Mouse (Mus musculus) midbrain, embryonic 11.5 days (tissue): ENCODE results near the gene Zfp385a. TPM values are rescaled to one million over a fixed set of nuclear protein-coding genes. Genes with fewer than 3 reads are reported as not detected.

ENCODE experiments used
- ATAC-seq: fragments of 200-750 bp; cut with Nextera tagmentation; 2 replicates; pipeline ENCODE4 v1.8.0; 2017; ENCODE audit warnings: moderate TSS enrichment, moderate library complexity; ENCODE audit not compliant: low FRiP score
- DNase-seq: peaks from one replicate; pipeline ENCODE4 v3.0.0; 2015; ENCODE audit warnings: low spot score; ENCODE audit errors: missing footprints
- H3K27ac ChIP-seq: fragments of 300-500 bp; sonication (generic); 2 replicates; pipeline ENCODE4 v1.5.1; 2014; ENCODE audit warnings: low read depth, low read length
- H3K27me3 ChIP-seq: fragments of 300-500 bp; sonication (generic); 2 replicates; pipeline ENCODE4 v1.6.1; 2014; ENCODE audit warnings: mild to moderate bottlenecking, low read length, moderate library complexity, mixed read lengths; ENCODE audit not compliant: control insufficient read depth, insufficient read depth
- H3K36me3 ChIP-seq: fragments of 300-500 bp; sonication (generic); 2 replicates; pipeline ENCODE4 v1.6.1; 2014; ENCODE audit warnings: mild to moderate bottlenecking, low read length, moderate library complexity, mixed read lengths; ENCODE audit not compliant: control insufficient read depth, insufficient read depth
- H3K4me1 ChIP-seq: fragments of 300-500 bp; sonication (generic); 2 replicates; pipeline ENCODE4 v1.6.1; 2014; ENCODE audit warnings: low read length; ENCODE audit not compliant: control insufficient read depth, insufficient read depth
- H3K4me2 ChIP-seq: fragments of 300-500 bp; sonication (generic); 2 replicates; pipeline ENCODE4 v1.6.1; 2014; ENCODE audit warnings: mild to moderate bottlenecking, moderate library complexity
- H3K4me3 ChIP-seq: fragments of 300-500 bp; sonication (generic); 2 replicates; pipeline ENCODE4 v1.5.1; 2014; ENCODE audit warnings: low read depth, low read length
- H3K9ac ChIP-seq: fragments of 300-500 bp; sonication (generic); 2 replicates; pipeline ENCODE4 v1.6.1; 2014; ENCODE audit warnings: low read length
- H3K9me3 ChIP-seq: fragments of 300-500 bp; sonication (generic); 2 replicates; pipeline ENCODE4 v1.6.1; 2016; ENCODE audit warnings: low read length; ENCODE audit not compliant: control insufficient read depth
- WGBS: fragments of 180-500 bp; shearing (Covaris S2); extraction: QIAGEN DNeasy Blood & Tissue Kit; methylation state at CpG from one replicate; pipeline ENCODE4 v1.1.7; 2014; 5-methylcytosine and 5-hydroxymethylcytosine counted together
- polyA plus RNA-seq: library from polyadenylated mRNA; unstranded; fragments of >200 nt; fragmentation: Nextera tagmentation; extraction: Ambion mirVana; gene quantifications from 2 replicates; pipeline ENCODE4 v1.2.1, GENCODE M21; 2014

The Zfp385a gene
- polyA plus RNA-seq, 1 experiment from 2014 or later: 24.3 TPM

- no peaks in the 10 kb centered on the region for H3K9me3 ChIP-seq
- DNase-seq: no peak
- H3K4me3 ChIP-seq: no peak overlapping the region
- peak overlapping the region; percentile 4; the same call in 1 of the 2 replicates for H3K9ac ChIP-seq
- peak overlapping the region; percentile 5; the same call in 1 of the 2 replicates for H3K27ac ChIP-seq
- no peak overlapping the region for H3K4me2 ChIP-seq
- H3K36me3 ChIP-seq: no peaks in the 10 kb centered on the region; the same call in 1 of the 2 replicates
- no peaks in the 10 kb centered on the region for H3K27me3 ChIP-seq
- peaks cover 68% of the 10 kb centered on the region for H3K4me1 ChIP-seq
- ATAC-seq: no peak
- 67% methylated on average over 3 of the region's 3 CpGs for WGBS
These were observed 41.9 kb downstream of the Zfp385a start for GRCm38 (mm10) chr15:103298026-103298425.

DNA sequence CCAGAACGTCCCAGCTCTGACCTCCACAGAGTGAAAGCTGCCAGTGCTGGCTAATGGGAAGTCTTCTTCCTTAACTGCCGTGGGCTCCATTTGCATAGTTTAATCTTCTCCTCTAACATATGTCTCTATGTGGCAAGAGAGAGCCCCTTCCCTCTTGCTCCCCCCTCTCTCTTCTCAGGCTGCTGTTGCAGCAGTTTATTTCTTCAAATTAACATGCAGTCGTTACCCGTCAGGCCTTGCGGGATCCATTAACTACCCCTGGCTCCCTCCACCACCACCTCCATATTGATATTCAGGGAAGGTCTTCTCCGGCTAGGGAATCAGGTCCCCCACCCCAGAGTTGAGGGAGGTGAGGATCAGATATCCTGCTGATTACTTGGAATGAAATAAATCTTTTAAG is 42.6 kb downstream of the Zfp385a start:
- DNase-seq (no peak), ATAC-seq (no peak)
- Histone ChIP-seq H3K36me3 (peaks cover 5% of the 10 kb centered on the region; the same call in 1 of the 2 replicates), H3K4me1 (peaks cover 61% of the 10 kb centered on the region), H3K9ac (0 out of 2 replicates have a peak overlapping the region, but pooled peaks have one; percentile 24), H3K27ac (peak overlapping the region; percentile 5; the same call in 1 of the 2 replicates), H3K9me3 (no peaks in the 10 kb centered on the region), H3K27me3 (no peaks in the 10 kb centered on the region), H3K4me3 (no peak overlapping the region), H3K4me2 (no peak overlapping the region)
- 73% methylated on average over 6 of the region's 6 CpGs for WGBS

GRCm38 (mm10) chr15:103295851-103296250 is 44.0 kb downstream of the Zfp385a start:
- Histone ChIP-seq H3K9ac (peak overlapping the region; percentile 17; the same call in 1 of the 2 replicates), H3K27ac (no peak overlapping the region; the same call in 1 of the 2 replicates), H3K4me1 (peaks cover 47% of the 10 kb centered on the region), H3K27me3 (no peaks in the 10 kb centered on the region), H3K36me3 (peaks cover 8% of the 10 kb centered on the region), H3K4me2 (no peak overlapping the region), H3K9me3 (no peaks in the 10 kb centered on the region), H3K4me3 (no peak overlapping the region)
- ATAC-seq: no peak
- DNase-seq: no peak
- 9% methylated on average over 5 of the region's 5 CpGs for WGBS

DNA sequence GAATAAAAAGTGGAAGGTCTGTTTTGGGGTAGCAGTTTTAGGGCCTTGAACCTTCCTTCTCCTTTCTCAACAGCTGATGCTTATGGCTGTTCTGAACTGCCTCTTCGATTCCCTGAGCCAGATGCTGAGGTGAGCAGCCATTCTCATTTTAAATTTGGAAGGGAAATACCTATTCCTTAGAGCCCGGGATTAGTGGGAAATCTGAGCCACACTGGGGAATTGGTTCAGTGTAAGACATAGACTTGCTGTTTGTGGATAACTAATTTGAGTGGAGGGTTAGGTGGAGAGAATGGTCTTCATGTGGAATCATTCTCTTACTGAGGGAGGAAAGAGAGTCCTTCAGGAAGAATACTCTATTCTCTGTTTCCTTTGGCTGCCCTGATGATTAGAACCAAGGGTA is 45.2 kb downstream of the Zfp385a start:
- DNase-seq: no peak
- 72% methylated on average over 2 of the region's 2 CpGs for whole genome bisulfite sequencing

GRCm38 (mm10) chr15:103293375-103293774 is 46.5 kb downstream of the Zfp385a start:
- Histone ChIP-seq H3K9me3 (no peaks in the 10 kb centered on the region), H3K4me3 (no peak overlapping the region), H3K27me3 (no peaks in the 10 kb centered on the region), H3K36me3 (peaks cover 8% of the 10 kb centered on the region), H3K27ac (no peak overlapping the region), H3K9ac (no peak overlapping the region), H3K4me1 (peaks cover 27% of the 10 kb centered on the region), H3K4me2 (no peak overlapping the region)
- DNase-seq: no peak
- ATAC-seq: no peak
- 95% methylated on average over 2 of the region's 2 CpGs for WGBS

More for the DNA sequence above, 45.2 kb downstream of the Zfp385a start:
- ATAC-seq: no peak
- H3K4me2 ChIP-seq: no peak overlapping the region
- H3K27ac ChIP-seq: no peak overlapping the region
- H3K36me3 ChIP-seq: peaks cover 8% of the 10 kb centered on the region
- peaks cover 37% of the 10 kb centered on the region for H3K4me1 ChIP-seq
- H3K9ac ChIP-seq: no peak overlapping the region
- no peaks in the 10 kb centered on the region for H3K27me3 ChIP-seq
- H3K4me3 ChIP-seq: no peak overlapping the region
- no peaks in the 10 kb centered on the region for H3K9me3 ChIP-seq

GRCm38 (mm10) chr15:103292673-103293345 is 47.1 kb downstream of the Zfp385a start:
- Histone ChIP-seq H3K36me3 (peaks cover 8% of the 10 kb centered on the region), H3K4me3 (no peak overlapping the region), H3K9me3 (no peaks in the 10 kb centered on the region), H3K4me1 (peaks cover 21% of the 10 kb centered on the region), H3K4me2 (no peak overlapping the region), H3K27me3 (no peaks in the 10 kb centered on the region), H3K9ac (no peak overlapping the region), H3K27ac (no peak overlapping the region)
- WGBS: 94% methylated on average over 4 of the region's 4 CpGs
- no peak for DNase-seq
- no peak for ATAC-seq

GRCm38 (mm10) chr15:103290843-103291242 is 49.0 kb downstream of the Zfp385a start:
- ATAC-seq: no peak
- H3K4me1 ChIP-seq: peaks cover 5% of the 10 kb centered on the region; the same call in 1 of the 2 replicates
- no peaks in the 10 kb centered on the region for H3K27me3 ChIP-seq
- no peak for DNase-seq
- H3K9me3 ChIP-seq: no peaks in the 10 kb centered on the region
- H3K27ac ChIP-seq: no peak overlapping the region
- no peak overlapping the region for H3K4me2 ChIP-seq
- H3K4me3 ChIP-seq: no peak overlapping the region
- H3K36me3 ChIP-seq: peaks cover 8% of the 10 kb centered on the region
- 92% methylated on average over 9 of the region's 9 CpGs for WGBS
- no peak overlapping the region for H3K9ac ChIP-seq

GRCm38 (mm10) chr15:103290417-103290816 is 49.5 kb downstream of the Zfp385a start:
- Histone ChIP-seq H3K4me2 (no peak overlapping the region), H3K36me3 (peaks cover 8% of the 10 kb centered on the region), H3K9me3 (no peaks in the 10 kb centered on the region), H3K27ac (no peak overlapping the region), H3K27me3 (no peaks in the 10 kb centered on the region), H3K9ac (no peak overlapping the region), H3K4me1 (peaks cover 1% of the 10 kb centered on the region), H3K4me3 (no peak overlapping the region)
- no peak for ATAC-seq
- 90% methylated on average over 6 of the region's 6 CpGs for WGBS
- no peak for DNase-seq

GRCm38 (mm10) chr15:103289600-103289999 is 50.3 kb downstream of the Zfp385a start:
- no peak overlapping the region for H3K9ac ChIP-seq
- DNase-seq (no peak), ATAC-seq (no peak)
- H3K4me1 ChIP-seq: no peaks in the 10 kb centered on the region; the same call in 1 of the 2 replicates
- H3K4me3 ChIP-seq: no peak overlapping the region
- no peak overlapping the region for H3K4me2 ChIP-seq
- no peaks in the 10 kb centered on the region for H3K9me3 ChIP-seq
- 46% methylated on average over 5 of the region's 5 CpGs for WGBS
- H3K27me3 ChIP-seq: no peaks in the 10 kb centered on the region
- H3K27ac ChIP-seq: no peak overlapping the region
- peaks cover 8% of the 10 kb centered on the region for H3K36me3 ChIP-seq
